Mouse (Mus musculus) limb, embryonic 14.5 days (tissue): ENCODE measurements around the gene Rbp7. TPM values are rescaled to one million over a fixed set of nuclear protein-coding genes. Genes with fewer than 3 reads are reported as not detected.

ENCODE experiments used
- ATAC-seq: fragments of 200-750 bp; cut with Nextera tagmentation; 2 replicates; pipeline ENCODE4 v1.8.0; 2017; ENCODE audit warnings: low read depth, moderate number of reproducible peaks, moderate TSS enrichment; ENCODE audit not compliant: low FRiP score
- DNase-seq: peaks from one replicate; pipeline ENCODE4 v3.0.0-alpha.2; 2015; ENCODE audit warnings: low spot score
- H3K27ac ChIP-seq: fragments of 300-500 bp; sonication (generic); replicated peaks from 2 replicates; pipeline ENCODE4 v1.5.1; 2014; ENCODE audit warnings: low read depth, mild to moderate bottlenecking, low read length, moderate library complexity, mixed read lengths
- H3K27me3 ChIP-seq: fragments of 300-500 bp; sonication (generic); 2 replicates; pipeline ENCODE4 v1.6.1; 2014; ENCODE audit warnings: low read length, mixed read lengths; ENCODE audit not compliant: control insufficient read depth, insufficient read depth
- H3K36me3 ChIP-seq: fragments of 300-500 bp; sonication (generic); 2 replicates; pipeline ENCODE4 v1.6.1; 2014; ENCODE audit warnings: mild to moderate bottlenecking, low read length, moderate library complexity, mixed read lengths; ENCODE audit not compliant: control insufficient read depth, insufficient read depth
- H3K4me1 ChIP-seq: fragments of 300-500 bp; sonication (generic); 2 replicates; pipeline ENCODE4 v1.6.1; 2014; ENCODE audit warnings: antibody characterized with exemption, low read length, mixed read lengths; ENCODE audit not compliant: control insufficient read depth, insufficient read depth
- H3K4me2 ChIP-seq: fragments of 300-500 bp; sonication (generic); replicated peaks from 2 replicates; pipeline ENCODE4 v1.6.1; 2014; ENCODE audit warnings: low read depth, mild to moderate bottlenecking, low read length, moderate library complexity; ENCODE audit not compliant: severe bottlenecking
- H3K4me3 ChIP-seq: fragments of 300-500 bp; sonication (generic); replicated peaks from 2 replicates; pipeline ENCODE4 v1.5.1; 2014; ENCODE audit warnings: low read length
- H3K9ac ChIP-seq: fragments of 300-500 bp; sonication (generic); 2 replicates; pipeline ENCODE4 v1.6.1; 2014; ENCODE audit warnings: mild to moderate bottlenecking, low read depth, low read length, moderate library complexity; ENCODE audit not compliant: severe bottlenecking
- H3K9me3 ChIP-seq: fragments of 300-500 bp; sonication (generic); 2 replicates; pipeline ENCODE4 v1.6.1; 2016; ENCODE audit warnings: low read length; ENCODE audit not compliant: control insufficient read depth
- POLR2A ChIP-seq: fragments of 200-500 bp; IDR thresholded peaks from 2 replicates; pipeline ENCODE4 v1.8.0; 2012; ENCODE audit warnings: inconsistent platforms, mild to moderate bottlenecking, moderate library complexity, borderline replicate concordance; ENCODE audit not compliant: insufficient read depth, insufficient read length; ENCODE audit errors: extremely low read depth
- WGBS: fragments of 180-500 bp; shearing (Covaris S2); extraction: QIAGEN DNeasy Blood & Tissue Kit; methylation state at CpG from one replicate; pipeline ENCODE4 v1.1.7; 2014; 5-methylcytosine and 5-hydroxymethylcytosine counted together
- polyA plus RNA-seq, 2 experiments: library from polyadenylated mRNA; depleted of rRNA in 1 of 2; stranded (reverse) in 1 of 2; unstranded in 1 of 2; fragments of >200 nt; fragmentation: Nextera tagmentation in 1 of 2; extraction: Ambion mirVana in 1 of 2; gene quantifications; 2 replicates each; pipeline versions ENCODE4 v1.2.1 to v1.2.3; 2012 to 2014

Rbp7 gene
- polyA plus RNA-seq, 2 experiments, result 0.11 to 0.89 TPM

- DNase-seq, result no peak
- ATAC-seq, result no peak
- Histone ChIP-seq H3K4me2 (no peak overlapping the region), H3K9ac (no peak overlapping the region), H3K9me3 (no peaks in the 10 kb centered on the region), H3K4me3 (no peak overlapping the region), H3K27ac (no peak overlapping the region), H3K36me3 (peaks cover 2% of the 10 kb centered on the region; the same call in 1 of the 2 replicates), H3K4me1 (peaks cover 32% of the 10 kb centered on the region), H3K27me3 (no peaks in the 10 kb centered on the region)
- no peak for TF ChIP-seq POLR2A
- WGBS, result 68% methylated on average over 2 of the region's 2 CpGs
Measured at GRCm38 (mm10) chr4:149416986-149417385, 37.8 kb downstream of the Rbp7 start.

DNA sequence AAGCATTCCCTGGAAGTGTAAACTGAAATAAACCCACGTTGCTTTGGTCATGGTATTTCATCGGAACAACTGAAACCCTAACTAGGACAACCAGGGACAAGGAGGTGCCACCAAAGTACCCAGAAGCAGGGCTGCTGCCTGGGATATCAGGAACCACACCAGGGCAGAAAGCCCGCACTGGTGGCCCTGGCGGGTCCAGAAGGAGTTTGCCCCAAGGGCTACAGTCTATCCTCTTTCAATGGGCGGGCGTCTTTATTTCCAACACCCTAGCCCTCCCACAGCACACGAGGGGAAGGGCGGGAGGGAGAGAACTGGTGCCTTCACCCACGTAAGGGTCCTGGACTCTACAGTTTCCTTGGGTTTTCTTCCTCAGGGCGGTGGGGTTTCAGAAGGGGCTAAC lies 38.4 kb downstream of the Rbp7 start:
- peak overlapping the region; percentile 23; the same call in 1 of the 2 replicates for H3K4me2 ChIP-seq
- TF ChIP-seq POLR2A, result no peak
- no peaks in the 10 kb centered on the region for H3K9me3 ChIP-seq
- no peaks in the 10 kb centered on the region for H3K27me3 ChIP-seq
- peaks cover 2% of the 10 kb centered on the region; the same call in 1 of the 2 replicates for H3K36me3 ChIP-seq
- DNase-seq (no peak), ATAC-seq (no peak)
- H3K27ac ChIP-seq, result peak overlapping the region; percentile 61
- H3K4me3 ChIP-seq, result no peak overlapping the region
- WGBS, result 45% methylated on average over 10 of the region's 10 CpGs
- H3K4me1 ChIP-seq, result peaks cover 32% of the 10 kb centered on the region
- H3K9ac ChIP-seq, result no peak overlapping the region

- TF ChIP-seq POLR2A, result no peak
- Histone ChIP-seq H3K27ac (peak overlapping the region; percentile 61), H3K4me3 (no peak overlapping the region), H3K4me1 (peaks cover 32% of the 10 kb centered on the region), H3K27me3 (no peaks in the 10 kb centered on the region), H3K4me2 (peak overlapping the region; percentile 23), H3K9ac (no peak overlapping the region), H3K9me3 (no peaks in the 10 kb centered on the region), H3K36me3 (peaks cover 2% of the 10 kb centered on the region)
- peak; percentile 57 for DNase-seq
- ATAC-seq, result peak; percentile 61
- 10% methylated on average over 13 of the region's 13 CpGs for WGBS
Measured at GRCm38 (mm10) chr4:149415651-149416169, 39.1 kb downstream of the Rbp7 start.

DNA sequence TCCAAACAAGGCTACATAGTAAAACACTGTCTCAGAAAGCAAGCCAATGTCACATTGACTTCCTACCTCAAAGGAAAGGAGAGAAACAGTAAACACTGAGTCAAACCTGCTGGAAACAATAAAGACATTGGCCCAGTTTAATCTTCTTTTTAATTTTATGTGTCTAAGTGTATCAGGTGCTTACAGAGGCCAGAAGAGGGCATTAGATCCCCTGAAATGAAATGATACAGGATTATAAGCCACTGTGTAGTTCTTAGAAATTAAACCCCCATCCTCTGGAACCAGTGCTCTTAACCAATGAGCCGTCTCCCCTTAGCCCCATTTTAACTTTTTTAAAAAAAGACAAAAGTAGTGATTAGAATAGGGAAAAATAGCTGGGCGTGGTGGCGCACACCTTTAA lies 40.5 kb downstream of the Rbp7 start:
- no peaks in the 10 kb centered on the region for H3K27me3 ChIP-seq
- no peak overlapping the region for H3K4me3 ChIP-seq
- no peaks in the 10 kb centered on the region for H3K9me3 ChIP-seq
- no peak for TF ChIP-seq POLR2A
- peaks cover 32% of the 10 kb centered on the region for H3K4me1 ChIP-seq
- H3K9ac ChIP-seq, result no peak overlapping the region
- WGBS, result 90% methylated on average over 3 of the region's 3 CpGs
- DNase-seq (no peak), ATAC-seq (no peak)
- no peak overlapping the region for H3K4me2 ChIP-seq
- H3K36me3 ChIP-seq, result no peaks in the 10 kb centered on the region; the same call in none of the 2 replicates
- H3K27ac ChIP-seq, result no peak overlapping the region

- TF ChIP-seq POLR2A, result no peak
- H3K36me3 ChIP-seq, result peaks cover 6% of the 10 kb centered on the region
Measured at GRCm38 (mm10) chr4:149409759-149410158, 45.0 kb downstream of the Rbp7 start.

GRCm38 (mm10) chr4:149408331-149408730 lies 46.4 kb downstream of the Rbp7 start:
- Histone ChIP-seq H3K4me3 (no peak overlapping the region), H3K4me1 (peaks cover 15% of the 10 kb centered on the region), H3K4me2 (no peak overlapping the region), H3K27me3 (no peaks in the 10 kb centered on the region), H3K36me3 (peaks cover 6% of the 10 kb centered on the region), H3K9ac (no peak overlapping the region), H3K27ac (no peak overlapping the region), H3K9me3 (no peaks in the 10 kb centered on the region)
- 96% methylated on average over 6 of the region's 6 CpGs for WGBS
- ATAC-seq (no peak), DNase-seq (no peak)
- TF ChIP-seq POLR2A, result no peak

More at GRCm38 (mm10) chr4:149409759-149410158, 45.0 kb downstream of the Rbp7 start:
- Histone ChIP-seq H3K9me3 (no peaks in the 10 kb centered on the region), H3K4me3 (no peak overlapping the region), H3K27me3 (no peaks in the 10 kb centered on the region), H3K4me1 (peaks cover 4% of the 10 kb centered on the region), H3K4me2 (no peak overlapping the region), H3K9ac (no peak overlapping the region), H3K27ac (no peak overlapping the region)
- ATAC-seq (no peak), DNase-seq (no peak)
- 85% methylated on average over 4 of the region's 4 CpGs for whole genome bisulfite sequencing
